Mouse (Mus musculus) brain, embryonic 18.5 days (tissue): ENCODE data around the gene Ift20.
"Not testable (repeated sequence)": the region's sequence is repeated elsewhere in the genome, so short reads cannot be mapped to it uniquely, and the experiment has no call there.

ENCODE experiments used
- DNase-seq: peaks from one replicate; pipeline ENCODE4 v3.0.0-alpha.2; 2012; ENCODE audit warnings: low read depth, low spot score

Ift20 gene

GRCm38 (mm10) chr11:78522481-78522997 lies 13.6 kb upstream of the Ift20 start:
- no peak for DNase-seq

GRCm38 (mm10) chr11:78523241-78523955 lies 12.8 kb upstream of the Ift20 start:
- DNase-seq, result no peak

- no peak for DNase-seq
These were observed 11.3 kb upstream of the Ift20 start for GRCm38 (mm10) chr11:78524838-78525237.

- DNase-seq, result no peak
These were observed 7.4 kb upstream of the Ift20 start for GRCm38 (mm10) chr11:78528714-78529113.

GRCm38 (mm10) chr11:78530001-78530400 lies 6.2 kb upstream of the Ift20 start:
- no peak for DNase-seq

GRCm38 (mm10) chr11:78531046-78531445 lies 5.1 kb upstream of the Ift20 start:
- no peak for DNase-seq

GRCm38 (mm10) chr11:78531515-78531914 lies 4.6 kb upstream of the Ift20 start:
- DNase-seq, result not testable (repeated sequence)

GRCm38 (mm10) chr11:78534516-78534915 lies 1.6 kb upstream of the Ift20 start:
- DNase-seq, result no peak

- no peak for DNase-seq
These were observed 633 bp upstream of the Ift20 start for GRCm38 (mm10) chr11:78535376-78536079.

GRCm38 (mm10) chr11:78536690-78537084 lies 526 bp downstream of the Ift20 start:
- no peak for DNase-seq

- no peak for DNase-seq
These were observed 4.2 kb downstream of the Ift20 start for GRCm38 (mm10) chr11:78540358-78540757.

GRCm38 (mm10) chr11:78544449-78545111 lies 8.4 kb downstream of the Ift20 start:
- no peak for DNase-seq

GRCm38 (mm10) chr11:78545181-78545580 lies 9.0 kb downstream of the Ift20 start:
- DNase-seq, result no peak

- DNase-seq, result no peak
These were observed 11.7 kb downstream of the Ift20 start for GRCm38 (mm10) chr11:78547718-78548460.

GRCm38 (mm10) chr11:78549491-78549987 lies 13.4 kb downstream of the Ift20 start:
- no peak for DNase-seq

- DNase-seq, result peak; percentile 96
These were observed 14.3 kb downstream of the Ift20 start, which contains the start of gene Tmem97 for GRCm38 (mm10) chr11:78550168-78551058. TSS of gene Tmem97 (minus strand) at chr11:78550777.

- DNase-seq, result no peak
These were observed 14.9 kb downstream of the Ift20 start for GRCm38 (mm10) chr11:78551059-78551398.

GRCm38 (mm10) chr11:78555623-78556022 lies 19.5 kb downstream of the Ift20 start:
- no peak for DNase-seq

- no peak for DNase-seq
These were observed 19.9 kb downstream of the Ift20 start for GRCm38 (mm10) chr11:78556070-78556469.

- no peak for DNase-seq
These were observed 21.1 kb downstream of the Ift20 start for GRCm38 (mm10) chr11:78557241-78557640.
